Mouse (Mus musculus): ENCODE results near the gene Atg7.
A peak's percentile ranks its signal among the peaks of the same experiment; 100 is the strongest.

Gene Atg7

GRCm38 (mm10) chr6:114733681-114734080 is 90.8 kb downstream of the Atg7 start:
- DNase-seq (ENCODE audit: low read depth, low spot score), result no peak

GRCm38 (mm10) chr6:114735054-114735453 is 92.2 kb downstream of the Atg7 start:
- no peak for DNase-seq (ENCODE audit: low read depth, low spot score)

- DNase-seq (ENCODE audit: low read depth, low spot score), result no peak
Observed at GRCm38 (mm10) chr6:114736355-114736754, 93.5 kb downstream of the Atg7 start.

GRCm38 (mm10) chr6:114737181-114737580 is 94.3 kb downstream of the Atg7 start:
- DNase-seq (ENCODE audit: low read depth, low spot score), result no peak

- DNase-seq (ENCODE audit: low read depth, low spot score), result peak; percentile 46
Observed at GRCm38 (mm10) chr6:114737931-114738759, 95.2 kb downstream of the Atg7 start.

- no peak for DNase-seq (ENCODE audit: low read depth, low spot score)
Observed at GRCm38 (mm10) chr6:114738760-114739112, 95.8 kb downstream of the Atg7 start.

- DNase-seq (ENCODE audit: low read depth, low spot score), result no peak
Observed at GRCm38 (mm10) chr6:114742209-114743003, 99.5 kb downstream of the Atg7 start.

GRCm38 (mm10) chr6:114743126-114743525 is 100.2 kb downstream of the Atg7 start:
- no peak for DNase-seq (ENCODE audit: low read depth, low spot score)

GRCm38 (mm10) chr6:114743845-114744244 is 100.9 kb downstream of the Atg7 start:
- no peak for DNase-seq (ENCODE audit: low read depth, low spot score)

- no peak for DNase-seq (ENCODE audit: low read depth, low spot score)
Observed at GRCm38 (mm10) chr6:114746439-114746974, 103.6 kb downstream of the Atg7 start.

GRCm38 (mm10) chr6:114748419-114748818 is 105.5 kb downstream of the Atg7 start:
- DNase-seq (ENCODE audit: low read depth, low spot score), result no peak

GRCm38 (mm10) chr6:114748882-114749281 is 106.0 kb downstream of the Atg7 start:
- no peak for DNase-seq (ENCODE audit: low read depth, low spot score)

- DNase-seq (ENCODE audit: low read depth, low spot score), result no peak
Observed at GRCm38 (mm10) chr6:114758795-114759194, 115.9 kb downstream of the Atg7 start.

- DNase-seq (ENCODE audit: low read depth, low spot score), result no peak
Observed at GRCm38 (mm10) chr6:114766314-114766713, 123.4 kb downstream of the Atg7 start.

GRCm38 (mm10) chr6:114767710-114768109 is 124.8 kb downstream of the Atg7 start:
- DNase-seq (ENCODE audit: low read depth, low spot score), result no peak

GRCm38 (mm10) chr6:114770337-114770736 is 127.4 kb downstream of the Atg7 start:
- DNase-seq (ENCODE audit: low read depth, low spot score), result no peak

GRCm38 (mm10) chr6:114771502-114771901 is 128.6 kb downstream of the Atg7 start:
- no peak for DNase-seq (ENCODE audit: low read depth, low spot score)

- DNase-seq (ENCODE audit: low read depth, low spot score), result no peak
Observed at GRCm38 (mm10) chr6:114775210-114775609, 132.3 kb downstream of the Atg7 start.

GRCm38 (mm10) chr6:114777872-114778271 is 135.0 kb downstream of the Atg7 start:
- DNase-seq (ENCODE audit: low read depth, low spot score), result peak; percentile 82

- no peak for DNase-seq (ENCODE audit: low read depth, low spot score)
Observed at GRCm38 (mm10) chr6:114778650-114779049, 135.8 kb downstream of the Atg7 start.

- no peak for DNase-seq (ENCODE audit: low read depth, low spot score)
Observed at GRCm38 (mm10) chr6:114780583-114780982, 137.7 kb downstream of the Atg7 start.

GRCm38 (mm10) chr6:114781415-114782240 is 138.7 kb downstream of the Atg7 start:
- no peak for DNase-seq (ENCODE audit: low read depth, low spot score)

All from ZHBTc4 (cell line).